Mouse (Mus musculus) c-Kit-positive CD71-negative TER-119-negative erythroid progenitor cells, embryonic 14.5 days (primary cell): Measurements from ENCODE around the gene Itsn1.

Experiments
- DNase-seq: peaks from one replicate; pipeline ENCODE4 v3.0.0-alpha.2; 2013; ENCODE audit warnings: low read depth

Gene Itsn1

GRCm38 (mm10) chr16:91954766-91955165 is 225.7 kb downstream of the Itsn1 start:
- DNase-seq, result no peak

- peak; percentile 33 for DNase-seq
Measured at GRCm38 (mm10) chr16:91962204-91962893, 233.3 kb downstream of the Itsn1 start.

GRCm38 (mm10) chr16:91962894-91963555 is 233.9 kb downstream of the Itsn1 start:
- no peak for DNase-seq

GRCm38 (mm10) chr16:91963556-91963900 is 234.4 kb downstream of the Itsn1 start:
- DNase-seq, result no peak

- DNase-seq, result peak; percentile 45
Measured at GRCm38 (mm10) chr16:91964308-91965178, 235.5 kb downstream of the Itsn1 start.

- no peak for DNase-seq
Measured at GRCm38 (mm10) chr16:91968725-91969124, 239.6 kb downstream of the Itsn1 start.

GRCm38 (mm10) chr16:91969516-91970031 is 240.5 kb downstream of the Itsn1 start:
- DNase-seq, result no peak
